Mouse (Mus musculus): ENCODE measurements around the gene Gas8. TPM values are rescaled to one million over a fixed set of nuclear protein-coding genes. Genes with fewer than 3 reads are reported as not detected.
A peak's percentile ranks its signal among the peaks of the same experiment; 100 is the strongest.
"Not testable (repeated sequence)": the region's sequence is repeated elsewhere in the genome, so short reads cannot be mapped to it uniquely, and the experiment has no call there.

The Gas8 gene
- total RNA-seq, 2 experiments from 2014 or later, result 6.7 to 7.0 TPM

DNA sequence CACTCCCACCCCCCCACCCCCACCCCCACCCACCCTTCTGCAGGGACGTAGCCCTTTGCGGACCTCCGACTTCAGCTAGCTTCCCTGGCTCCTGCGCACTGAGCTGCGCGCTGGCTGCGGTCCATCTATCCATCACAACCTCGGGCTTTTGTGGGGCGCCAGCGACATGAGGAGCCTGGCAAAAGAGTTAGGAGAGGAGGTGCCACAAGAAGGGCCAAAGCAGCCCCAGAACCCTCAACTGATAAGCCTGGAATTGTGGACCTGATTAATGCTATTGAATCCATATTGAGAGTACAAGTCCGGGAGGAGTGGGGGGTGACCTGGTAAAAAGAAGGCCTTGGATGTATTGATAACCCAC is 3.1 kb upstream of the Gas8 start:
- no peak for DNase-seq

GRCm38 (mm10) chr8:123516596-123516995 is 2.0 kb upstream of the Gas8 start:
- DNase-seq, result no peak

DNA sequence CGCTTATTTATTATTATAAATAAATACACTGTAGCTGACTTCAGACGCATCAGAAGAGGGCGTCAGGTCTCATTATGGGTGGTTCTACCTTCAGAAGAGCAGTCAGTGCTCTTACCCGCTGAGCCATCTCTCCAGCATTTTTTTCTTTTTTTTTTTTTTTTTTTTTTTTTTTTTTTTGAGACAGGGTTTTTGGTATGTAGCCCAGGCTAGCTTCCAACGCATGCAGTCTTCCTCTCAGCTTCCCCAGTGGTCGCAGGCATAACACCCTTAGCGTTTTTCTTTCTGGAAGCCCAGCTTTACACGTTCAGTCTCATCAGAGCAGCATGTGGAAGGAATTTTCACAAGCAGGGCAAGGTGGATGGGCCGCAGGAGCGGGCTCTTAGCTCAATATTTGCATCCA is 462 bp upstream of the Gas8 start:
- no peak for DNase-seq

GRCm38 (mm10) chr8:123520048-123520447 is 1.4 kb downstream of the Gas8 start:
- not testable (repeated sequence) for DNase-seq

- DNase-seq, result no peak
Measured at GRCm38 (mm10) chr8:123527720-123528489, 9.3 kb downstream of the Gas8 start.

DNA sequence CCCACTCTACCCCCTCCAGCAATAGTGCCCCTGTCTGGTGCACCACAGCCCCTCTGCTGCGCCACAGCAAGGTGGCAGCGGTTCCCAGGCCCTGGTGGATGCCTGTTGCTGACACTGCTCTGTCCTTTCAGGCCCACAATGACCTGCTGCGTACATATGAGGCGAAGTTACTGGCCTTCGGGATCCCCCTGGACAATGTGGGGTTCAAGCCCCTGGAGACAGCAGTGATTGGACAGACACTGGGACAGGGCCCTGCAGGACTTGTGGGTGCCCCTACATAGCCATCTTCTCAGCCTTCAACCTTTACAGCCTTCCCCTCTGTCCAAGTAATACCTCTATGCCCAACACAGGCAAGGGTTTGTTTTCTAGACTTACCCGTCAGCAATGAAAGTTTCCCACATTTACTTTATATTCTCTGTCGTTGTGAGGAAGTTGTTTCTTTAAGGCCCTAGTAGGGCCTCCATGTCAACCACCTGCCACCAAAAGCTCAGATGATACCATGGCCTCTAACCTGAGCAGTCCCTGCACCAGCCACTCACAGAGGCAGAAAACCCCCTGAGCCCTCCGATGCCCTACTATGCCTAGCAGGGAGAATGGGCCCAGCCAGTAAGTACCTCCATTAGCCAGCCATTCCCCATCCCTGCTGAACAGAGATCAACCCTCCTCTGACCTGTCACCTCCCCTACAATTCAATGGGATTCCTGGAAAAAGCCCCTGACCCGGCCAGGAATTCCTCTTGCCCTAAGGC is 17.8 kb downstream of the Gas8 start:
- DNase-seq, result no peak

GRCm38 (mm10) chr8:123536990-123537380 is 18.4 kb downstream of the Gas8 start:
- DNase-seq, result no peak

- not testable (repeated sequence) for DNase-seq
Measured at GRCm38 (mm10) chr8:123537641-123538040, 19.0 kb downstream of the Gas8 start.

- DNase-seq, result not testable (repeated sequence)
Measured at GRCm38 (mm10) chr8:123564221-123564620, 45.6 kb downstream of the Gas8 start.

DNA sequence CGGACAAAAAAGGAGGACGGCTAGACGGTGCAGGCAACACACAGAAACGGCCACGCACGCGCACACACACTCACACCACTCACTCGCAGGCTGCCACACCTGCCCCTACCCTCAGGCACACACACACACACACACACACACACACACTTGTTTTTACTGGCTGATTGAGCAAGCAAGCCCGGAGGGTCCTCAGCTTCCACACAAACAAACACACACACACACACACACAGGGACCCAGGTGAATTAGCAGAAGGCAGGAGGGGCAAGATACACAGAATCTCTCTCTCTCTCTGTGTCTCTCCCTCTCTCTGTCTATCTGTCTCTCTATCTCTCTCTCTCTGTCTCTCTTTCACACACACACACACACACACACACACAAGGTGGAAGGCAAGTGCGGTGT is 56.8 kb downstream of the Gas8 start:
- peak; percentile 12 for DNase-seq

Other genes with a start within 250 kb of the Gas8 start
- 10 to 100 TPM; 16.7 to 22.9 TPM for gene Fanca, start 200.3 kb upstream of the Gas8 start, total RNA-seq (2021)
- under 1 TPM; 0.38 to 0.61 TPM for gene Spire2, start 186.1 kb upstream of the Gas8 start, total RNA-seq (2021)
- 100 to 1,000 TPM; 174 to 178 TPM for gene Tcf25, start 145.1 kb upstream of the Gas8 start, total RNA-seq (2021)
- not detected for gene Mc1r, start 111.7 kb upstream of the Gas8 start, total RNA-seq (2021)
- 1 to 10 TPM; 1.8 to 2.5 TPM for gene Tubb3, start 107.4 kb upstream of the Gas8 start, total RNA-seq (2021)
- gene Def8, start 95.3 kb upstream of the Gas8 start, total RNA-seq (2021), result 10 to 100 TPM; 65.4 to 68.0 TPM
- gene Afg3l1, start 40.9 kb upstream of the Gas8 start, total RNA-seq (2021), result 10 to 100 TPM; 56.2 to 56.3 TPM
- gene Dbndd1, start 3.4 kb upstream of the Gas8 start, total RNA-seq (2021), result not detected
- 10 to 100 TPM; 14.7 to 15.4 TPM for gene Rhou, start 135.1 kb downstream of the Gas8 start, total RNA-seq (2021)